Mouse (Mus musculus) urinary bladder, postnatal 10 days (tissue): ENCODE results near the gene Map7d1.

ENCODE experiments used
- DNase-seq: peaks from one replicate; pipeline ENCODE4 v3.0.0; 2022; ENCODE audit warnings: low spot score

The Map7d1 gene

GRCm38 (mm10) chr4:126201514-126202302 lies 54.4 kb downstream of the Map7d1 start:
- DNase-seq = no peak

GRCm38 (mm10) chr4:126200656-126201055 lies 55.5 kb downstream of the Map7d1 start:
- DNase-seq = no peak

- DNase-seq = no peak
These were observed 56.1 kb downstream of the Map7d1 start for GRCm38 (mm10) chr4:126200036-126200435.

- DNase-seq = no peak
These were observed 56.6 kb downstream of the Map7d1 start for GRCm38 (mm10) chr4:126199556-126199955.

DNA sequence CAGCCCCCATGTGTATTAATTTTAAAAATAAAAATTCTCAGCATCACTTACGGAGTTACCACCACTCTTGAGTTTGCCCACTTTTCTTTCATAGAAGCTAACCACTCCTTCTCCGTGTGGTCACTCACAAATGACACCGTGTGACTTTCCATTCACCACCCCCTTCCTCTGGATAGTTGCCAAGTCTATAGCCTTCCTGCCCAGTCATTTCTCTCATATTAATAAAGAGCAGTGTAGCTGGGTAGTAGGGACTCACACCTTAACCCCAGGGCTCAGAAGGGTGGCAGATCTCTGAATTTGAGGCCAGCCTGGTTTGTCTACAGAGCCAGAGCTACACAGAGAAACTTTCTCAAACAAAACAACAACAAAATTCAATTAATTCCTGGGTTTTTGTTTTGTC lies 58.7 kb downstream of the Map7d1 start:
- no peak for DNase-seq

DNA sequence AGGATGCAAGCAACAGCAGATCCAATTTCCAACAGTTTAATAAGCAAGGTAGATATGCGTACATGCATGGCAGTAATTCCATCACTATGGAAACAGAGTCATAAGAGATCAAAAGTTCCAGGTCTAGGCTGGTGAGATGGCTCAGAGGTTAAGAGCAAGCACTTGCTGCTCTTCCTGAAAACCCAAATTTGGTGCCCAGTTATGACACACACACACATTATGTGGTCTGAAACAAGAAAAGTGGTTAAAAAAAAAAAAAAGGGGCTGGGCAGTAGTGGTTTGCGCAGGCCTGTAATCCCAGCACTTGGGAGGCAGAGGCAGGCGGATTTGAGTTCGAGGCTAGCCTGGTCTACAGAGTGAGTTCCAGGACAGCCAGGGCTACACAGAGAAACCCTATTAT lies 61.2 kb downstream of the Map7d1 start:
- no peak for DNase-seq

DNA sequence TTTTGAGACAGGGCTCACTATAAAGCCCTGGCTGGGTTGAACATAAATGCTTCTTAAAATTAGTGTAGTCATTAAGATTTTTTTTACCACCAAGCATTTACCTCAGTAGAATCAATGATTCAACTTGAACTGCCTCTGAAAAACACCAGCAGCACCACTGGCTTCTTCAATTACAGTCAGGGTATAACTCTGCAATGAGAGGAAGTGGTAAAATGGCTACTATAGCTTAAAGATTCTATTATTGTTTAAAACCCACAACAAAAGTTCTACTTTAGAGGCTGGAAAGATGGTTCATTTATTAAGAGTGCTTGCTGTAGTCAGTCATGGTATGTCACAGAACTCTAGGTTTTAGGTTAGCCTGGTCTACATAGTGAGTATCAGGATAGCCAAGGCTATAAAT lies 61.9 kb downstream of the Map7d1 start:
- DNase-seq = no peak

- DNase-seq = no peak
These were observed 65.5 kb downstream of the Map7d1 start for GRCm38 (mm10) chr4:126190636-126191035.

DNA sequence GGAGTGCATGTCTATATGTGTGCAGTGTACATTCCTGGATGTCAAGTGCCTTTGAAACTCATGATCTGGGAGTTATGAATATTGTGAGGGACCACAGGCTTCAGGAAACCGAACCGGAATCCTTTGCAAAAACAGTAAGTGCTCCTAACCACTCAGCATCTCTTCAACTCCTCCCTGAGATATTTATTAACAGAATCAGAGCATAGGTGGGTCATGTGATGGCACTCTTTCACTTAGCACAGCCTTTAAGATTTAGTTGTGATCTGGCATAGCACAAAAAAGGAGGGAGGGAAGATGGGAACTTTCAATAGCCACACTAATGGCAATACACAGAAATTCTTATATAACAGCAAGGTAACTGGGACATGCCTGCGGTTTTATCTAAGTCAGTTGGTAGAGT lies 69.0 kb downstream of the Map7d1 start:
- no peak for DNase-seq

GRCm38 (mm10) chr4:126183034-126183433 lies 73.1 kb downstream of the Map7d1 start:
- DNase-seq = no peak
